Mouse (Mus musculus) frontal cortex, adult (tissue): Measurements from ENCODE around the gene Otulinl.

Experiments
- ATAC-seq: cut with Nextera tagmentation; 2 replicates; pipeline ENCODE4 v1.9.2; 2017; ENCODE audit warnings: mild to moderate bottlenecking, moderate library complexity, mixed read lengths; ENCODE audit not compliant: low TSS enrichment

Gene Otulinl

DNA sequence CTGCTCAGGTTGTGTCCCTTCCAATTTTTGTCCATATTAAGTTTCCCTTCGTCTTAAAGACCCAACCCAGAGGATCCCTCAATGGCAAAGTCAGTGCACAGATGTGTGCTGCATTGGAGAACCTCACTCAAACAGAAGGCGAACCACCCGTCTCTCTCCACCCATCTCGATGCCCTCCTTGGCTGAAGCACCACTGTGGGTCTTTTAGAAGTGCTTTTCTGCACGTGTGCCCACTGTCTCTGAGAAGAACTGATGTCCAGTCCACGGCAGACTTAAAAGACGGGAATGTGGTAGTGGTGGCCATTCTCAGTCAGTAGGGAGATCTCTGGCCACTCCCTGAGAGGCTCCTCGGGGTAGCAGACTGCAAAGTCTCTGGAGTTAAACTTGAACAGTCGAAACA lies 24.8 kb downstream of the Otulinl start:
- ATAC-seq = no peak

DNA sequence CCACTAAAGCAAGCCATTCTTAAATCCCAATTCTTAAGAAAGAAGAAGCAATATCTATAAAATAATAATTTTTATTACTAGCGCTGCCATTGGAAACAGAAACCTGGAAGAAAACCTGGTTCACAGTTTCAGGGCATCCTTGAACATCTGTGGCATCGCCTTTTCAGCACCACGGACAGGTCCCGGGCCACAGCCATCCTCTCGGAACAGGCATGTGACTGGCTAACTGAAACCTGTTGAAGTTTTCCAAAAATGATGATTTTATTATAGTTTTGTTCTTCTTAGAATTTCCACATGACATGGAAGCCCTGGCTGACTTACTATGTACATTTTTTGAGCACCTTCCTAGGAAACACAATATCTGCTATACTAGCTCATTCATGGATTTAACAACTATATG lies 26.4 kb downstream of the Otulinl start:
- no peak for ATAC-seq

- ATAC-seq = no peak
Measured at GRCm38 (mm10) chr15:27647686-27648085, 33.7 kb downstream of the Otulinl start.

DNA sequence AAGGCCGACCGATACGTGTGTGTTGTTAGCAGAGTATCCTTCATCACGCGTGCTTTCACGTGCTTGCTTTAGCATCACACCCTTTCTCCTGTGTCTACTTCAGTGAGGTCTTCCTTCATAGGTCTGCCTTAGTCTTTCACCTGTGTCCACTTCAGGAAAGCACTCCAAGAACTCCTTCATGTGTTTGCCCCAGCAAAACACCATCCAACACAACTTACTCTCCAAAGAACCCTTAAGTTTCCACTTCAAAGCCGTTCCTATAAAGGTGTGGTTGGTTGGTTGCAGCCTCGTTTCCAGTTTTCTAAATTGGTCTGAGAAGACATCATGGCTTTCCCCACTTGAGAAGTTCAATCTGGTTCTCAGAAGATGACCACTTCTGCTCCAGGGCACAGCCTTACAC lies 34.7 kb downstream of the Otulinl start:
- no peak for ATAC-seq

DNA sequence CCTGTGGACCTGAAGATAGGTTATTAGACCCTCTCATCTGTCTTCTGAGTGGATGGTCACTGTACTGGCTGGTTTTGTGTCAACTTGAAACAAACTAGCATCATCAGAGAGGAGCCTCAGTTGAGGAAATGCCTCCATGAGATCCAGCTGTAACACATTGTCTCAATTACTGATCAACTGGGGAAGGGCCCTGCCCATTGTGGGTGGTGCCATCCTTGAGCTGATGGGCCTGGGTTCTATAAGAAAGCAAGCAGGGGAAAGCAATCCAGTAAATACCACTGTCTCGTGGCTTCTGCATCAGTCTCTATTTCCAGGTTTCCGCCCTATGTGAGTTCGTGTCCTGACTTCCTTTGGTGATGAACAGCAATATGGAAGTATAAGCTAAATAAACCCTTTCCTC lies 36.1 kb downstream of the Otulinl start:
- ATAC-seq = no peak

DNA sequence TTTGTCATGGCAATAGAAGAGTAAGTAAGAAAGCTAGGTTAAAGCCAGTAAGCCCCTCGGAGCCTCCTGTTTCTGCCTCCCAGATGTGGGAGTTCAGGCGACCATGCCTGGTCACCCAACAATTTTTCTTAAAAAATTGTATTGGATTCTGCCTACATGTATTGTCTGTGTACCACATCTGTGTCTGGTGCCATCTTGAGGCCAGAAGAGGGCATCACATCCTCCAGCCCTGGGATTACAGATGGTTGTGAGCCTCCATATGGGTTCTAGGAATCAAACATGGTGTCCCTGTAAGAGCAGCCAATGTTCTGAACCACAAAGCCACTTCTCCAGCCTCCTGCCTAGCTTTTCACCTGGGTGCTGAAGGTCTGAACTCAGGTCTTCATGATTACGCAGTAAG lies 38.5 kb downstream of the Otulinl start:
- peak; percentile 97 for ATAC-seq

- ATAC-seq = no peak
Measured at GRCm38 (mm10) chr15:27641171-27641570, 40.2 kb downstream of the Otulinl start.

DNA sequence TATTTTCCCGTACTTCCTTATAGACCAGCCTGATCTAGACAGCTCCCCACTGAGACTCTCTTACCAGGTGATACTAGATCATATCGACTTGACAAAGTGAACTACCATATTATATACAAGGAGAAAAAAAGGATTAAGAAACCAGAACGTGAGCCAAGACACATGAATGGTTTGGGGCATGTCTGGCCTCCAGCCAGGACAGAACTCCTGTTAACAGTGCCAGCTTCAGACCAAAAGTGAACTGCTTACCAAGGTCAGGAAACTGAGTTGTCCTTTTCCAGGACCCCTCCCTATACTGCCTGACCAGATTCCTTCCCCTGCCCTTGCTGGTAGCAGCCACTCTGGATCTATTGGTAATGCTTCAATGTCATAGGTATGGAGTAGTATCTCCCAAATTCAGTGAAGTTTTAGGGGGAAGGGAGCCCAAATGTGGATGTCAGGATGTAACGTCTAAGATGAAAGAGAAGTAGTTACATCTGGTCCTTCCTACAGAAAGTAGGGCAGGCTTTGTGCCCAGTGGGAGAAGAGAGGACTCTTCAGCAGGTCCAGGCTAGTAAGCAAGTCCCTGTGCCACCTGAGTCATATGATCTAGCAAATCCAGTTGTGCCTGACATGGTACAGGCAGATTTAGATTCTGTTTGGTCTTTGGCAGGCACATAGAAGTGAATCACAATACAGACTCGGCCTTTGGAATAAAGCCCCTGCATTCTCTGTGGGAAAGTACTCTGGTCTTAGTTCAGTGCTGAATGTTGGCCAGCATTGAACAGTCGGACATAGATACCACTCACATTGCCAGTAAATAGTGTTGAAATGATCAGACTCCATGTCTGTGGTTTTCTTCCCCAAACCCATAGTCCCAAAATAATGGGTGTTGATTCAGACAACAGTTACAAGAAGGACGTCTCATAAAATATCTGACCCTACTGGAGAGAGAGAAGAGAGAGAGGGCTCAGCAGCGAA lies 47.2 kb downstream of the Otulinl start:
- ATAC-seq = no peak

GRCm38 (mm10) chr15:27630601-27631383 lies 50.6 kb downstream of the Otulinl start, which contains the start of gene Otulin:
TSS of gene Otulin (minus strand) at chr15:27630693.
- ATAC-seq = peak; percentile 97

GRCm38 (mm10) chr15:27629800-27630600 lies 51.4 kb downstream of the Otulinl start:
- ATAC-seq = peak; percentile 29; the same call in 1 of the 2 replicates

DNA sequence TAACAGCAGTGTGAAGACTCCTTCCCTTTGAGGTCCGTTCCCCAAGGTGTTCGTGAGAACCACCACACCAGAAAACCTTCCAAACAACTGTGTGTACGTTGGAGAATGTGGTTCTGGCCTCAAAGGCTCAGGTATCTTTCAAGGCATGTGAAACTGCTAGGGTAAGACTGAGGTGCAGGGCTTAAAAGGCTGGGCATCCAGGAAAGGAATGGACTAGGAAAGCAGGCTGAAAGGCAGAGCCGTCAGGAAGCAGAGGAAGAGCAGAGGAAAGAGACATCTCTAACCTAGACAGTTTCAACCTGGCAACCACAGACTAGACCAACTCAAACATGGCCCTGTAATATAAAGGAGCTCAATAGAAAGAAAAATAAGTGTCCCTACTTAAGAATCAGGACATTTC lies 52.3 kb downstream of the Otulinl start:
- ATAC-seq = no peak

GRCm38 (mm10) chr15:27627794-27628193 lies 53.6 kb downstream of the Otulinl start:
- no peak for ATAC-seq

DNA sequence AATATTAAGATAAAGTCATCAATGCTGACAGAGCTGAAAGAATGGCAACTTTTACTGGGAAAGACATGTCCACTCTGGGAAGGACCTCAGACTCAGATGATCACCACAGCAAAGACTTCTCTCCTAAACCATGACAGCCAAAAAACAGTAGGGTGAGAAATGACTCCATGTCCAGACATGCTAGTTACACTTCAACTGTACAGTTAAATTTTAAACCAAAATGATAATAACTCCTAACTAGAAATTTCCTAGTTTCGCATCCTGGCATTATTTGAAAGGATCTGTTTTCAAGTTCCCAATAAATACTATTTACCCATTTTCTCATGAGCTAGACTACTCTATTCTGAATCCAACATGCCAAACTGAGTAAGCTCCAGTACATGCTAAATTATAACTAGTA lies 55.1 kb downstream of the Otulinl start:
- no peak for ATAC-seq

GRCm38 (mm10) chr15:27625890-27626255 lies 55.5 kb downstream of the Otulinl start:
- no peak for ATAC-seq

GRCm38 (mm10) chr15:27625014-27625889 lies 56.1 kb downstream of the Otulinl start:
- ATAC-seq = peak; percentile 68

- ATAC-seq = no peak
Measured at GRCm38 (mm10) chr15:27623286-27623685, 58.1 kb downstream of the Otulinl start.

DNA sequence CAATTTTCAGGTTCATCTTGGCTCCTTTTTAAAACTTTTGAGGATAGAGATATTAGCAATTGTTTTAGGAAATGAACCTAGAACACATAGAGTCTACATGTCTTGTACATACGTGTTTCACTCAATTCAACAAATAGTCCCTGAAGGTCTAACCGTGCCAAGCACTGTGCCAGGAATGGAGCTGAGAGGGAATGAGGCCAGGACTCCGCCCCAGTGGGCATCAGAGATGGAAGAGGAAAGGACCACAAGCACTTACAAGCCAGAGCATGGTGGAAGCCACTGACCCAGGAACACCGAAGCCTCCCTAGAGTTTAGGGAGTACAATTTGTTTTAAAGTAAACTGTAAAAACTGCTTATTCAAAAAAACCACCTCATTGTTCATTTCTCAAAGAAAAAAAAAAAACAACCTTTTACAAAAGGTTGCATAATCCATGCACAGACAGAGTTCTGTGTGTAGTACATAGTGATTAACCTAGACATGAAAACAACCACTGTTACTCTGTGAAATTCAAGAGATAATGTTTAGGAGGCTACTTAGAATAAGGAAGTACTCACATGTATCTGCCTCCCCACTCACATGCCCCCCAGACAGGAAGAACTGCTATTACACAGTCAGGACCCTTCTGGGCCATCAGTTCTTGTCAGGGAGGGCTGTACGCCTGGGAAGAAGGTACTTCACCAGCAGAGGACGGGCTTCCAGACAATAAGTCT lies 60.7 kb downstream of the Otulinl start:
- ATAC-seq = no peak

DNA sequence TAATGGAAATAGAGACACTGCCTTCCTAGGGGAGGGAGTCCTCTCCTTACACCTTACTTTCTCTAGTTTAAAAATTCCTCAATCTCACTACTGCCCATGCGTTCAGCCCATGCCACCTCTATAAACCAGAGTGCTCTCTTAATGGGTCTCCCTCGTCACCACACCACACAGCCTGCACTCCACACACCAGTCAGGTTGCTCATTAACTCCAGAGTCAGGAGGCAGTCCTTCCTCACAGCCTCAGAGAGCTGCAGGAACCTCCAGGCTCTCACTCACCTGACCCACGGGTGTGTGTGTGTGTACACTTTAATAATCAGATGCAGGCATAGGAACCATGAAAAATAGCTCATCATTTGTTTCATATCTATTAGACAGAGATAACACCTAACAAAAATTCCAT lies 61.7 kb downstream of the Otulinl start:
- no peak for ATAC-seq

- no peak for ATAC-seq
Measured at GRCm38 (mm10) chr15:27618778-27619533, 62.4 kb downstream of the Otulinl start.

- no peak for ATAC-seq
Measured at GRCm38 (mm10) chr15:27617227-27617626, 64.2 kb downstream of the Otulinl start.
